29 mouse cellular contexts compared by ENCODE assay signal in the genomic region with DNA sequence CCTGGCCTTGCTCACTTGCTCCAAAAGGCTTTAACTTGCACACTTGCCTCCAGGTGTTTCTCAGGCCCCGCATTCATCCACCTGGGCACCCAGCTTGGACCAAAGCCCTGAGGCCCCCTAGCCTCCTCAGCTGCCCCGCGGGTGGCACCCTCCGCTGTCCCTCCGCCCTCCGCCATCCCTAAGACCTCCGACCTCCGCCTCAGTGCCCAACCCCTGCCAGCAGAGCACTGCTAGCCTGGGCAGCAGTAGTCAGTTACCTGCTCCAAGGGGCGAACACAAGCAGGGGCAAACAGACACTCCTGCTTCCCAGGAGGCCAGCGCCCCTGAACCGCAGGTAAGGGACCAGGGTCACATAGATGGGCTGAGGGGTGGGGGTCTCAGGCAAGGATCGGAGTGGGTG. TPM values are rescaled to one million over a fixed set of nuclear protein-coding genes. Genes with fewer than 3 reads are reported as not detected.
DNase-seq lines count a peak whose midpoint lies in the region; ATAC-seq and TF ChIP-seq lines count a peak whose summit lies in the region.
"Had no signal": no experiment of that assay in that cellular context is flagged by ENCODE, and none has a peak within 500 bp of the region (broad histone marks: within the 10 kb centered on the region; RNA-seq: fewer than 3 reads in every experiment).

No protein-coding gene starts in this region.

- DNase-seq in hindbrain, embryonic 10.5 days (ENCODE audit: low spot score): peak; percentile 3
- no peak for DNase-seq in midbrain, embryonic 14.5 days
- DNase-seq in midbrain, embryonic 10.5 days (ENCODE audit: low spot score): no peak
- DNase-seq: adrenal gland, postnatal 25 days; cerebellum, adult 11-12 months; cerebellum, adult 9-11 months; gastrocnemius, postnatal 10 days; heart, postnatal 14 days; kidney, adult 2 months; kidney, postnatal 10 days; liver, embryonic 13.5 days; lung, adult 2 months; lung, postnatal 10 days; thymus, adult 18-20 months; thymus, postnatal 25 days had no signal

- H3K9ac ChIP-seq in hindbrain, embryonic 12.5 days: no peak overlapping the region
- no peak overlapping the region for H3K9ac ChIP-seq in midbrain, embryonic 14.5 days (replicated peaks; ENCODE audit: low read length)
- no peak overlapping the region for H3K9ac ChIP-seq in ES-Bruce4 (ENCODE audit: low read depth, poor library complexity, severe bottlenecking)
- H3K9ac ChIP-seq in limb, embryonic 12.5 days (replicated peaks): no peak overlapping the region
- H3K9ac ChIP-seq in heart, embryonic 12.5 days: no peak overlapping the region
- H3K9ac ChIP-seq: intestine, embryonic 15.5 days; liver, embryonic 13.5 days had no signal

- no peak overlapping the region for H3K4me2 ChIP-seq in hindbrain, embryonic 12.5 days (replicated peaks)
- no peak overlapping the region for H3K4me2 ChIP-seq in midbrain, embryonic 14.5 days (ENCODE audit: low read length)
- no peak overlapping the region for H3K4me2 ChIP-seq in limb, embryonic 12.5 days
- H3K4me2 ChIP-seq in heart, embryonic 12.5 days: no peak overlapping the region
- H3K4me2 ChIP-seq: liver, embryonic 13.5 days had no signal

- 11% methylated on average over 12 of the region's 12 CpGs for WGBS in hindbrain, embryonic 10.5 days
- WGBS in hindbrain, embryonic 12.5 days: 17% methylated on average over 12 of the region's 12 CpGs
- WGBS in midbrain, embryonic 14.5 days: 12% methylated on average over 12 of the region's 12 CpGs
- WGBS in midbrain, embryonic 10.5 days: 9% methylated on average over 12 of the region's 12 CpGs
- WGBS in limb, embryonic 12.5 days: 14% methylated on average over 12 of the region's 12 CpGs
- 17% methylated on average over 12 of the region's 12 CpGs for WGBS in heart, embryonic 12.5 days

- H3K36me3 ChIP-seq in hindbrain, embryonic 10.5 days: no peaks in the 10 kb centered on the region
- H3K36me3 ChIP-seq in hindbrain, embryonic 12.5 days: no peaks in the 10 kb centered on the region
- no peaks in the 10 kb centered on the region for H3K36me3 ChIP-seq in midbrain, embryonic 14.5 days (ENCODE audit: control insufficient read depth, insufficient read depth, low read length)
- no peaks in the 10 kb centered on the region for H3K36me3 ChIP-seq in midbrain, embryonic 10.5 days
- H3K36me3 ChIP-seq in ES-Bruce4 (ENCODE audit: control insufficient read depth, insufficient read depth, low read length, poor library complexity, severe bottlenecking): no peaks in the 10 kb centered on the region
- no peaks in the 10 kb centered on the region for H3K36me3 ChIP-seq in limb, embryonic 12.5 days
- H3K36me3 ChIP-seq in heart, embryonic 12.5 days: no peaks in the 10 kb centered on the region
- H3K36me3 ChIP-seq: intestine, embryonic 15.5 days; liver, embryonic 13.5 days had no signal

- no peak for TF ChIP-seq POLR2A in ES-Bruce4 (IDR thresholded peaks at IDR 0.05; ENCODE audit: insufficient read depth, low read length)

- no peak for TF ChIP-seq CTCF in ES-Bruce4 (IDR thresholded peaks at IDR 0.05; ENCODE audit: low read depth, low read length)

- peaks cover 57% of the 10 kb centered on the region for H3K27me3 ChIP-seq in hindbrain, embryonic 10.5 days (ENCODE audit: insufficient read depth, poor library complexity, severe bottlenecking)
- H3K27me3 ChIP-seq in hindbrain, embryonic 12.5 days: peaks cover 51% of the 10 kb centered on the region
- peaks cover 40% of the 10 kb centered on the region for H3K27me3 ChIP-seq in midbrain, embryonic 14.5 days (ENCODE audit: control insufficient read depth, insufficient read depth, low read length)
- H3K27me3 ChIP-seq in midbrain, embryonic 10.5 days (ENCODE audit: low read depth, poor library complexity, severe bottlenecking): peaks cover 59% of the 10 kb centered on the region
- H3K27me3 ChIP-seq in ES-Bruce4 (ENCODE audit: control insufficient read depth, insufficient read depth, low read length, poor library complexity, severe bottlenecking): peaks cover 3% of the 10 kb centered on the region; the same call in 1 of the 2 replicates
- H3K27me3 ChIP-seq in limb, embryonic 12.5 days: peaks cover 54% of the 10 kb centered on the region
- peaks cover 54% of the 10 kb centered on the region for H3K27me3 ChIP-seq in heart, embryonic 12.5 days (replicated peaks)

- ATAC-seq in hindbrain, embryonic 12.5 days (ENCODE audit: low FRiP score): no peak
- ATAC-seq in midbrain, embryonic 14.5 days (ENCODE audit: low FRiP score, low TSS enrichment): peak; percentile 27; the same call in 1 of the 2 replicates
- ATAC-seq in limb, embryonic 12.5 days (ENCODE audit: insufficient number of reproducible peaks, insufficient read depth, low FRiP score, low TSS enrichment, low read depth): 0 out of 2 replicates have a peak, but pooled peaks have one; percentile 20
- no peak for ATAC-seq in heart, embryonic 12.5 days (ENCODE audit: insufficient number of reproducible peaks, low FRiP score)
- ATAC-seq: forebrain, embryonic 16.5 days; intestine, embryonic 15.5 days had no signal

- no peak for TF ChIP-seq EP300 in ES-Bruce4 (IDR thresholded peaks at IDR 0.05; ENCODE audit: insufficient read depth, low read depth, low read length)

- no peak overlapping the region for H3K4me3 ChIP-seq in hindbrain, embryonic 10.5 days
- no peak overlapping the region for H3K4me3 ChIP-seq in hindbrain, embryonic 12.5 days
- H3K4me3 ChIP-seq in midbrain, embryonic 14.5 days (replicated peaks; ENCODE audit: low read depth, low read length): no peak overlapping the region
- H3K4me3 ChIP-seq in midbrain, embryonic 10.5 days: no peak overlapping the region
- H3K4me3 ChIP-seq in ES-Bruce4 (ENCODE audit: low read depth, low read length): peak overlapping the region; percentile 39
- H3K4me3 ChIP-seq in limb, embryonic 12.5 days (replicated peaks): no peak overlapping the region
- H3K4me3 ChIP-seq in heart, embryonic 12.5 days: no peak overlapping the region
- H3K4me3 ChIP-seq: intestine, embryonic 15.5 days; liver, embryonic 13.5 days had no signal

- no peaks in the 10 kb centered on the region for H3K9me3 ChIP-seq in hindbrain, embryonic 10.5 days
- H3K9me3 ChIP-seq in hindbrain, embryonic 12.5 days (replicated peaks): no peaks in the 10 kb centered on the region
- no peaks in the 10 kb centered on the region for H3K9me3 ChIP-seq in midbrain, embryonic 14.5 days (ENCODE audit: control insufficient read depth, low read length)
- H3K9me3 ChIP-seq in midbrain, embryonic 10.5 days (replicated peaks): no peaks in the 10 kb centered on the region
- H3K9me3 ChIP-seq in ES-Bruce4 (replicated peaks; ENCODE audit: control insufficient read depth, insufficient read depth, low read length, poor library complexity, severe bottlenecking): no peaks in the 10 kb centered on the region
- no peaks in the 10 kb centered on the region for H3K9me3 ChIP-seq in limb, embryonic 12.5 days
- H3K9me3 ChIP-seq in heart, embryonic 12.5 days (replicated peaks): no peaks in the 10 kb centered on the region
- H3K9me3 ChIP-seq: intestine, embryonic 15.5 days; liver, embryonic 13.5 days had no signal

- H3K4me1 ChIP-seq in hindbrain, embryonic 10.5 days (replicated peaks): peaks cover 34% of the 10 kb centered on the region
- H3K4me1 ChIP-seq in hindbrain, embryonic 12.5 days: peaks cover 24% of the 10 kb centered on the region
- H3K4me1 ChIP-seq in midbrain, embryonic 14.5 days (ENCODE audit: control insufficient read depth, insufficient read depth, low read length): peaks cover 9% of the 10 kb centered on the region; the same call in 1 of the 2 replicates
- peaks cover 32% of the 10 kb centered on the region for H3K4me1 ChIP-seq in midbrain, embryonic 10.5 days
- no peaks in the 10 kb centered on the region for H3K4me1 ChIP-seq in ES-Bruce4 (ENCODE audit: control insufficient read depth, insufficient read depth, low read length)
- peaks cover 21% of the 10 kb centered on the region for H3K4me1 ChIP-seq in limb, embryonic 12.5 days (replicated peaks)
- peaks cover 15% of the 10 kb centered on the region for H3K4me1 ChIP-seq in heart, embryonic 12.5 days (replicated peaks)
- H3K4me1 ChIP-seq: liver, embryonic 13.5 days had no signal

- no peak overlapping the region for H3K27ac ChIP-seq in hindbrain, embryonic 10.5 days
- H3K27ac ChIP-seq in hindbrain, embryonic 12.5 days: no peak overlapping the region
- H3K27ac ChIP-seq in midbrain, embryonic 14.5 days (replicated peaks; ENCODE audit: low read depth, low read length): no peak overlapping the region
- no peak overlapping the region for H3K27ac ChIP-seq in midbrain, embryonic 10.5 days (replicated peaks)
- H3K27ac ChIP-seq in ES-Bruce4 (ENCODE audit: insufficient read depth, low read length): no peak overlapping the region
- no peak overlapping the region for H3K27ac ChIP-seq in limb, embryonic 12.5 days
- no peak overlapping the region for H3K27ac ChIP-seq in heart, embryonic 12.5 days (ENCODE audit: poor library complexity, severe bottlenecking)
- H3K27ac ChIP-seq: hindbrain, postnatal 0 days; intestine, embryonic 15.5 days; liver, embryonic 13.5 days; macrophage; stomach, postnatal 0 days had no signal

RNA-seq across cellular contexts. Expression of a gene that starts 21.0 kb away (rescaled TPM):
- polyA plus RNA-seq in hindbrain, embryonic 10.5 days (2016; fragmentation: Nextera tagmentation; extraction: Ambion mirVana): not detected in 2 replicates
- not detected in 2 replicates for polyA plus RNA-seq in hindbrain, embryonic 12.5 days (2016; fragmentation: Nextera tagmentation; extraction: Ambion mirVana)
- not detected in 2 replicates for polyA plus RNA-seq in midbrain, embryonic 14.5 days (2014; fragmentation: Nextera tagmentation; extraction: Ambion mirVana)
- polyA plus RNA-seq in midbrain, embryonic 10.5 days (2016; fragmentation: Nextera tagmentation; extraction: Ambion mirVana): not detected in 2 replicates
- not detected in 2 replicates for polyA plus RNA-seq in ES-Bruce4 (2011; ENCODE audit: insufficient read depth, insufficient read length, low read depth, missing spikeins)
- polyA plus RNA-seq in limb, embryonic 12.5 days (2016; fragmentation: Nextera tagmentation; extraction: Ambion mirVana): not detected in 2 replicates
- not detected in 2 replicates for polyA plus RNA-seq in heart, embryonic 12.5 days (2016; fragmentation: Nextera tagmentation; extraction: Ambion mirVana)
- polyA plus RNA-seq: forebrain, embryonic 16.5 days; gonadal fat pad, adult 2 months; heart, embryonic 14.5 days; hindbrain, embryonic 11.5 days; hindbrain, postnatal 0 days; intestine, embryonic 15.5 days; kidney, adult 2 months; limb, embryonic 14.5 days; liver, embryonic 13.5 days; lung, adult 2 months; macrophage; spleen, adult 2 months; stomach, postnatal 0 days had no signal

RNA-seq across cellular contexts. Expression of a gene that starts 35.4 kb away (rescaled TPM):
- polyA plus RNA-seq in hindbrain, embryonic 10.5 days (2016; fragmentation: Nextera tagmentation; extraction: Ambion mirVana): not detected in 2 replicates
- polyA plus RNA-seq in hindbrain, embryonic 12.5 days (2016; fragmentation: Nextera tagmentation; extraction: Ambion mirVana): not detected in 2 replicates
- not detected in 2 replicates for polyA plus RNA-seq in midbrain, embryonic 14.5 days (2014; fragmentation: Nextera tagmentation; extraction: Ambion mirVana)
- not detected in 2 replicates for polyA plus RNA-seq in midbrain, embryonic 10.5 days (2016; fragmentation: Nextera tagmentation; extraction: Ambion mirVana)
- polyA plus RNA-seq in ES-Bruce4 (2011; ENCODE audit: insufficient read depth, insufficient read length, low read depth, missing spikeins): not detected in 2 replicates
- not detected in 2 replicates for polyA plus RNA-seq in limb, embryonic 12.5 days (2016; fragmentation: Nextera tagmentation; extraction: Ambion mirVana)
- polyA plus RNA-seq in heart, embryonic 12.5 days (2016; fragmentation: Nextera tagmentation; extraction: Ambion mirVana): not detected in 2 replicates
- polyA plus RNA-seq: forebrain, embryonic 16.5 days; gonadal fat pad, adult 2 months; heart, embryonic 14.5 days; hindbrain, embryonic 11.5 days; hindbrain, postnatal 0 days; kidney, adult 2 months; limb, embryonic 14.5 days; liver, embryonic 13.5 days; lung, adult 2 months; macrophage; spleen, adult 2 months; stomach, postnatal 0 days had no signal

RNA-seq across cellular contexts. Expression of a gene that starts 42.7 kb away (rescaled TPM):
- not detected in 2 replicates for polyA plus RNA-seq in hindbrain, embryonic 10.5 days (2016; fragmentation: Nextera tagmentation; extraction: Ambion mirVana)
- not detected in 2 replicates for polyA plus RNA-seq in hindbrain, embryonic 12.5 days (2016; fragmentation: Nextera tagmentation; extraction: Ambion mirVana)
- not detected in 2 replicates for polyA plus RNA-seq in midbrain, embryonic 14.5 days (2014; fragmentation: Nextera tagmentation; extraction: Ambion mirVana)
- not detected in 2 replicates for polyA plus RNA-seq in midbrain, embryonic 10.5 days (2016; fragmentation: Nextera tagmentation; extraction: Ambion mirVana)
- polyA plus RNA-seq in ES-Bruce4 (2011; ENCODE audit: insufficient read depth, insufficient read length, low read depth, missing spikeins): not detected in 2 replicates
- polyA plus RNA-seq in limb, embryonic 12.5 days (2016; fragmentation: Nextera tagmentation; extraction: Ambion mirVana): not detected in 2 replicates
- polyA plus RNA-seq in heart, embryonic 12.5 days (2016; fragmentation: Nextera tagmentation; extraction: Ambion mirVana): not detected in 2 replicates
- polyA plus RNA-seq: forebrain, embryonic 16.5 days; gonadal fat pad, adult 2 months; heart, embryonic 14.5 days; hindbrain, embryonic 11.5 days; hindbrain, postnatal 0 days; intestine, embryonic 15.5 days; kidney, adult 2 months; limb, embryonic 14.5 days; liver, embryonic 13.5 days; lung, adult 2 months; macrophage; spleen, adult 2 months; stomach, postnatal 0 days had no signal

Comparison
In these comparisons a context has a peak if more than half of its experiments do, and no peak if none do; other contexts are left out.
1. ATAC-seq: peak in midbrain, embryonic 14.5 days (single experiment) and limb, embryonic 12.5 days (single experiment); none in hindbrain, embryonic 12.5 days (single experiment) and heart, embryonic 12.5 days (single experiment).